Mouse (Mus musculus) kidney, postnatal 0 days (tissue): ENCODE data around the gene AC141477.1. TPM values are rescaled to one million over a fixed set of nuclear protein-coding genes. Genes with fewer than 3 reads are reported as not detected.

ENCODE experiments used
- ATAC-seq: fragments of 200-750 bp; cut with Nextera tagmentation; replicated peaks from 2 replicates; pipeline ENCODE4 v1.8.0; 2017; ENCODE audit warnings: low read depth, moderate number of reproducible peaks, moderate TSS enrichment, moderate library complexity; ENCODE audit not compliant: low FRiP score
- DNase-seq: peaks from one replicate; pipeline ENCODE4 v3.0.0-alpha.2; 2016; ENCODE audit warnings: low spot score
- H3K27ac ChIP-seq: fragments of 300-500 bp; sonication (generic); 2 replicates; pipeline ENCODE4 v1.5.1; 2014; ENCODE audit warnings: mild to moderate bottlenecking
- H3K27me3 ChIP-seq: fragments of 300-500 bp; sonication (generic); 2 replicates; pipeline ENCODE4 v1.6.1; 2014; ENCODE audit warnings: low read length, mixed read lengths; ENCODE audit not compliant: insufficient read depth
- H3K36me3 ChIP-seq: fragments of 300-500 bp; sonication (generic); 2 replicates; pipeline ENCODE4 v1.6.1; 2014; ENCODE audit warnings: low read length, mixed read lengths; ENCODE audit not compliant: insufficient read depth
- H3K4me1 ChIP-seq: fragments of 300-500 bp; sonication (generic); replicated peaks from 2 replicates; pipeline ENCODE4 v1.6.1; 2014; ENCODE audit warnings: antibody characterized with exemption, low read length, mixed read lengths; ENCODE audit not compliant: insufficient read depth
- H3K4me2 ChIP-seq: fragments of 300-500 bp; sonication (generic); 2 replicates; pipeline ENCODE4 v1.6.1; 2014; ENCODE audit warnings: mild to moderate bottlenecking, low read length, moderate library complexity, mixed read lengths
- H3K4me3 ChIP-seq: fragments of 300-500 bp; sonication (generic); replicated peaks from 2 replicates; pipeline ENCODE4 v1.5.1; 2014; ENCODE audit warnings: low read depth, low read length
- H3K9ac ChIP-seq: fragments of 300-500 bp; sonication (generic); 2 replicates; pipeline ENCODE4 v1.6.1; 2014; ENCODE audit warnings: low read depth, low read length
- H3K9me3 ChIP-seq: fragments of 300-500 bp; sonication (generic); replicated peaks from 2 replicates; pipeline ENCODE4 v1.6.1; 2016; ENCODE audit warnings: low read length, inconsistent platforms, mixed read lengths
- CTCF ChIP-seq: IDR thresholded peaks from 2 replicates; pipeline ENCODE4 v1.5.1; 2016; ENCODE audit warnings: antibody characterized with exemption, low read depth, mild to moderate bottlenecking, moderate library complexity
- WGBS: fragments of 180-500 bp; shearing (Covaris S2); extraction: QIAGEN DNeasy Blood & Tissue Kit; methylation state at CpG from one replicate; pipeline ENCODE4 v1.1.7; 2014; 5-methylcytosine and 5-hydroxymethylcytosine counted together
- polyA plus RNA-seq: library from polyadenylated mRNA; unstranded; fragments of >200 nt; fragmentation: Nextera tagmentation; extraction: Ambion mirVana; gene quantifications from 2 replicates; pipeline ENCODE4 v1.2.1, GENCODE M21; 2015

Gene AC141477.1
- polyA plus RNA-seq, 1 experiment from 2014 or later: not detected

DNA sequence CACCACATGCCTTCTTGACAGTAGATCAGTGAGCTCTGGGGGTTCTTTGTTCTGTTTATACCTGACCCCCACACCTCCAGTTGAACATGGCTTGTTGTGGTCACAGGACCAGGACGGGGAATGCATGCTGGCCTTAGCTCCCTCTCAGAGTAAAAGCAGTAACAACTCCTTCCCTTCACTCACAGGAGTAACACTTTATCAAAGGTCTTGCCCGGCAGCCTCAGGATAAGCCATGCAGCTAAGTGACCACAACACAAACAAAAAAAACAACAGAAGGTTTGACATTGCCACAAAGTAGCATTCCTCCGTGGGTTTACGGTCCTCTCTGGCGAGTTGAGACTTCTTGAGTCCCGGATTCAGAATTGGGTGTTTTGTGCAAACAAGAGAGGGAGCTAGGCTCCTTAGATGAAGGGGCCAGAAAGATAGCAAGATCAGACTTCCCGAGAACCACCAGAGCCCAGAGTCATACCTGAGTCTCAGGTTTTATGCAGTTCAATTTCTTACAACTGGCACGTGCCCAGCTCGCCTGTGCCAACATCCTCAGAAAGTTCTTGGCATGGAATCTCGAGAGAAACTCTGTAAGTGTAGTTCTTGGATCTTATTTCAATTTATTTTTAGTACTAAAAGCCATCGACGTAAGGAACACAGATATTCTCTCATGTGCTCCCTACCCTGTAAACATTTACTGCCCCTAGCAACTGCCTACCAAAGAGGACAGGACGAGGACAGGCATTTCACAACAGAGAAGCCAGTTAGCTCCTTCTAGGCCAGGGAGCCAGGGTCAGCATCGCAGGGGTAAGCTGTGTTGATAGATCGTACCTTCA, 7.4 kb upstream of the AC141477.1 start:
- Histone ChIP-seq H3K27ac (no peak overlapping the region), H3K4me2 (no peak overlapping the region), H3K36me3 (no peaks in the 10 kb centered on the region), H3K9me3 (no peaks in the 10 kb centered on the region), H3K4me3 (no peak overlapping the region), H3K9ac (no peak overlapping the region), H3K4me1 (0 out of 2 replicates have a peak, but pooled peaks cover 7% of the 10 kb centered on the region), H3K27me3 (no peaks in the 10 kb centered on the region)
- no peak for ATAC-seq
- no peak for DNase-seq
- TF ChIP-seq CTCF: no peak
- 80% methylated on average over 15 of the region's 15 CpGs for WGBS

DNA sequence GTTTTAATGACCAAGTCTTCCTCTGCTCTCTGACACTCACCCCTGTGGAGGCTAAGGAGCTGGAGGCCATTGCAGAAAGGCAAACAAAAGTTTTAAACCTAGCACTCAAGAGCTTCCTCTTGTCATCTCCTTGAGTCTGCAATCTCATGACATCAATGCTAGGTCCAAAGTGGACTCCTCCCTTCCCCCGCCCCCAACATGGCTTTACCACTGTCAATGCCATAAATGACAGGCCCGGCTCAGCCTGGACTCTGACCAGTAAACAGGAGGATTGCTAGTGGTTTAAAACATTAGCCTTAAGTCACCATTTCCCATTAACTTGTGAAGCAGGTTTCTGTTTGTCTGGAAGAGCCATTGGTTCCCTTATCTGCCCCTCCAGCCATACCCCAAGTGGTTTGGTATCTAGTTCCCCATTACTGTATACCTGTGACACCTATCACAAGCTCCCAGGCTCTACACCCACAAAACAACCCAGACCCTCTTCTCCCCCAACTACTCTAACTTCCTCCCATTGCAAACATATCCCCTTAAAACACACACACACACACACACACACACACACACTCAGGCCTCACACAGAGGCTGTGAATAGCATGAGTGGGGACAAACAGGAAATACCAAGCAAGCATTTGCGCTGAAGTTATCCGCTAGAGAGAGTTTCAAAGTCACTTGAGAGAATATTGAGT, 5.9 kb upstream of the AC141477.1 start:
- no peaks in the 10 kb centered on the region for H3K9me3 ChIP-seq
- H3K4me1 ChIP-seq: peaks cover 12% of the 10 kb centered on the region; the same call in 1 of the 2 replicates
- no peak overlapping the region for H3K9ac ChIP-seq
- WGBS: 64% methylated on average over 4 of the region's 4 CpGs
- H3K4me2 ChIP-seq: no peak overlapping the region
- DNase-seq (peak; percentile 61), ATAC-seq (no peak)
- no peak overlapping the region for H3K27ac ChIP-seq
- no peak overlapping the region for H3K4me3 ChIP-seq
- no peak for TF ChIP-seq CTCF
- H3K27me3 ChIP-seq: no peaks in the 10 kb centered on the region
- no peaks in the 10 kb centered on the region for H3K36me3 ChIP-seq

DNA sequence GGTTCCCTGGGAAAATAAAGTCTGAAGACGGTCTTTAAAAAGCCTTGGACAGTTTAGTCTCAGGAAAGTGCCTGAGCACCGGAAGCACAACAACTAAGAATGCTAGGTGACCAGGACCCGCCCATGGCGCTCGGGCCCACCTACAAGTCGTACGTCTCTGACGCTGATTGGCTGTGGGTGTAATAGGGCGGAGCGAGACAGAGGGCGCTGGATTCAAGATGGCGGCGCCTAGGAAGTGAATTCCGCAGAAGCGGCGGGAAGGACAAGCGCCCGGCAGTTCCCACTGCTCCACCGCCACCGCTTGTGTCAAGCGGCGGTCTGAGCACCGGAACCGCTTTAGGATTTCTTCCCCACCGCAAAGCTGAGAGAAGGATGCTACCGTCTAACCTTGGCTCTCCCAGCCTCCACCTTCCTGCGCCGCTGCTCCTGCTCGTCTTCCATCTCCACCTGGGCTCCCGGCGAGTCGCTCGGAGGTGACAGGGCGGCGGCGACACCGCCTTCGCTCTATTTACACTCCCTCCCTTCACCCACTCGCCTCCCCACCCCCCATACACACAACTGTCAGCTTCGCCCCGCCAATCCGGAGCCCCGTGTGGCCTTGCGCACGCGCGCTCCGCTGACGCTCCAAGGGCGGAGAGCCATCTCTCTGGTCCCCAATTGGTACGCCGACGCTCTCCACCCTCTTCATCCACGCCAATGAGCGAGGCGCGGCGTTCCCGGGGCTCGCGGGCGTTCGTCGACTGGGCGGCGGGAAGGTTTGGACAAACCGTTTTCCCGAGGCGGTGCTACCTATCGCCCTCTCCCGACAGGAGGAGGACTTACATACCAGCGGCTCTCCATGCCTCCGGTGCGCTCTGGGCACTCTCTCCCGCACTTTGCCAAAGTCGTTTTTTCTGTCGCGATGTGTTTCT, 2.2 kb upstream of the AC141477.1 start, which contains the start of gene Pcnt:
Pcnt (minus strand) TSS at position 609 of the 911 bp plus-strand sequence.
- Histone ChIP-seq H3K9me3 (no peaks in the 10 kb centered on the region), H3K4me2 (peak within 1 kb of the TSS; percentile 77), H3K9ac (peak within 1 kb of the TSS; percentile 87), H3K36me3 (no peaks in the 10 kb centered on the region), H3K4me1 (peaks cover 12% of the 10 kb centered on the region; the same call in 1 of the 2 replicates), H3K4me3 (peak within 1 kb of the TSS; percentile 89), H3K27me3 (no peaks in the 10 kb centered on the region), H3K27ac (peak within 1 kb of the TSS; percentile 97)
- peak; percentile 77 for TF ChIP-seq CTCF
- DNase-seq (peak; percentile 99), ATAC-seq (peak; percentile 97)
- WGBS: under 1% methylated on average over 78 of the region's 78 CpGs

DNA sequence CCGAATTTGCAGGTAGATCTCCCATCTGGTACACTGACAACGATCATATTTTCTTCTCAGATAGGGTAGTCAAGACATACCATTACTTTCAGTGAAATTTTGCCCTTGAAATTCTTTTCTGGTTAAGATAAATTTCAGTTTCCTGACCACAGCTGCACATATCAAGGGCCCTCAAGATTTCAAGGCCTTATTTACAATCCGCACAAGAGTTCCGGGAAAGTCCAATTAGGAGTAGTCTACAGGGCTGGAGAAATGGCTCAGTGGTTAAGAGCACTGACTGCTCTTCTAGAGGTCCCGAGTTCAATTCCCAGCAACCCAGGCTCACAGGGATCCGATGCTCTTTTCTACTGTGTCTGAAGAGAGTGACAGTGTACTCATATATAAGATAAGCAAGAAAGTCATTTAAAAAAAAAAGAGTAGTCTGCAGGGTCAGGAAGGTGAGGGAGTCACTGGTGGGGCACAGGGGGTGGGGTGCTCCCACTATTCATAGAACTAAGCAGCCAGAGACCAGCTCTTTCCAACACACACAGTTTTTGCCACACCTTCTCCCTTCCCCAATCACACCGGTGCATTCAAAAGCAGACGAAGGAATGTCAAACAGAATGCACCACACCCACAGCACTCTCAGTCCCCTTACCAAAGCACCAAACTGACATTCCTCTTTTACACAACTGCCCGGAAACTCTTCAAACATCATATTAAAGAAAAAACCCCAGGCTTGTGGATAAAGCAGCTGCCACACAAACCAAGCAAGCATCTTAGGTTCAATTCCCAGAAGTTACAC, 945 bp downstream of the AC141477.1 start:
- no peak for ATAC-seq
- H3K27ac ChIP-seq: no peak overlapping the region
- no peaks in the 10 kb centered on the region for H3K9me3 ChIP-seq
- H3K9ac ChIP-seq: no peak overlapping the region
- H3K4me1 ChIP-seq: peaks cover 4% of the 10 kb centered on the region; the same call in 1 of the 2 replicates
- no peak for DNase-seq
- no peaks in the 10 kb centered on the region for H3K27me3 ChIP-seq
- peaks cover 24% of the 10 kb centered on the region for H3K36me3 ChIP-seq
- 92% methylated on average over 9 of the region's 9 CpGs for WGBS
- H3K4me3 ChIP-seq: no peak overlapping the region
- TF ChIP-seq CTCF: no peak
- H3K4me2 ChIP-seq: no peak overlapping the region

DNA sequence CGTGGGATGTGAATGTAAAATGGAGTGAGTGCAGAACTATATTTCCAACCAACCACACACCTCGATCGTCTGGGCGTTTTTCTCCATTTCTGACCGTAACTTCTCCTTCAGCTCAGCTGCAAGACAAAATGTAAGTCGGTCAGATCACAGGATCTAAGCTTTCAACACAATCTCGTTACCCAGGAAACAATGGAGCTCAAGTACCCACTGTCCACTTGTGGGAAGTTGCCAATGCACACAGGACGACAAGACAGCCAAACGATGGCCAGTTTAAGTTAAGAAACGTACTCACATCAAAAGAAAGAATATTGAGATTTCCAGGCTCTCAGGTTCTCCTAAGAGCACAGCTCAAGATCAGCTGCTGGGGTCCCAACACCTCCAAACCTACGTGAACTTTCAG, 6.3 kb downstream of the AC141477.1 start:
- TF ChIP-seq CTCF: no peak
- no peak overlapping the region for H3K9ac ChIP-seq
- H3K9me3 ChIP-seq: no peaks in the 10 kb centered on the region
- WGBS: 94% methylated on average over 11 of the region's 11 CpGs
- ATAC-seq (no peak), DNase-seq (no peak)
- no peak overlapping the region for H3K4me3 ChIP-seq
- no peak overlapping the region for H3K27ac ChIP-seq
- H3K4me1 ChIP-seq: no peaks in the 10 kb centered on the region
- H3K4me2 ChIP-seq: no peak overlapping the region
- peaks cover 68% of the 10 kb centered on the region for H3K36me3 ChIP-seq
- no peaks in the 10 kb centered on the region for H3K27me3 ChIP-seq
